Mouse (Mus musculus): ENCODE measurements around the gene Tex9. TPM values are rescaled to one million over a fixed set of nuclear protein-coding genes. Genes with fewer than 3 reads are reported as not detected.
"Not testable (repeated sequence)": the region's sequence is repeated elsewhere in the genome, so short reads cannot be mapped to it uniquely, and the experiment has no call there.

Tex9 gene
- polyA plus RNA-seq, 1 experiment from 2014 or later: 34.6 TPM

DNA sequence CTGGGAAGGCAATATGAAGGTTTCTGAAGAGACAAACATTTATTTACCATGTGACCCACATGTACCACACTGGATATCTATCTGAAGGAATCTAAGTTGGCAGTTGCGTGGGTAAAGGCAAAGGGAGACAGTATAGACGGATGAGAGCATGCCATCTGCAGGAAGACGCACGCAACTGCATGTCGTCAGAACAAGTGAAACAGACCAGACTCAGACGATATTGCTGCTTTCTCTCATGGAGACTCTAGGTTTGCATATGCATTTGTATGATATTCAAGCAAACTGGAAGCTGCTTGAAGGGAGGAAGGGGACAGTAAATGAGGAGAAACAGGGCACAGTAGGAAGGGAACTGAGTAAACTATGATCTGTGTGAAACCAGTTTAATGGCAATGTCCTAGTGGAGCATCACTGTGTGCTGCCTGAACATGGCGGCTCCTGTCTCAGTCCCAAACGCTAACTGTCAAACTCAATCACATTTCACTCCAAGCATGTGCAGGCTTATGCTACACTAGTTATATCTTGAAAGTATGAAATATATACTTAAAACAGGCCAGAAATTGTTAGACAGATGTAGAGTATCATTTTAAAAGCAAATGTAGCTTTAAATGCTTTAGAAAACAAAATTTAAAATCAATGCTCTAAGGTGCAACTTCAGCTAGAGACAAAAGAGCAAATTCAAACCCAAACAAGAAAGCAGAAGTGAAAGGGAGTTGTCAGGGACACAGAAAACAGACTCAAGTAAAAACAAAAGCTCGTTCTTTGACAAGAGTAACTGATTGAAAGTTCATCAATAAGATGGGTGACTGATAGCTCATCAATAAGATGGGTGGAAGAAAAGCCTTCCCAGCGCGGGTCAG lies 24.2 kb downstream of the Tex9 start:
- H3K4me1 ChIP-seq (ENCODE audit: control insufficient read depth, insufficient read depth, low read depth, low read length): no peaks in the 10 kb centered on the region
- no peak overlapping the region for H3K4me3 ChIP-seq (ENCODE audit: low read length)
- H3K27me3 ChIP-seq (replicated peaks; ENCODE audit: control insufficient read depth, insufficient read depth, low read length): no peaks in the 10 kb centered on the region
- 0 out of 2 replicates have a peak, but pooled peaks cover 2% of the 10 kb centered on the region for H3K36me3 ChIP-seq (ENCODE audit: control insufficient read depth, insufficient read depth, low read length)
- H3K27ac ChIP-seq (ENCODE audit: low read depth, low read length): no peak overlapping the region
- H3K9me3 ChIP-seq (ENCODE audit: control insufficient read depth, low read length): no peaks in the 10 kb centered on the region
- H3K4me2 ChIP-seq (ENCODE audit: low read length): no peak overlapping the region
- WGBS: 60% methylated on average over 11 of the region's 11 CpGs
- no peak for ATAC-seq
- H3K9ac ChIP-seq (ENCODE audit: low read depth, low read length): no peak overlapping the region

DNA sequence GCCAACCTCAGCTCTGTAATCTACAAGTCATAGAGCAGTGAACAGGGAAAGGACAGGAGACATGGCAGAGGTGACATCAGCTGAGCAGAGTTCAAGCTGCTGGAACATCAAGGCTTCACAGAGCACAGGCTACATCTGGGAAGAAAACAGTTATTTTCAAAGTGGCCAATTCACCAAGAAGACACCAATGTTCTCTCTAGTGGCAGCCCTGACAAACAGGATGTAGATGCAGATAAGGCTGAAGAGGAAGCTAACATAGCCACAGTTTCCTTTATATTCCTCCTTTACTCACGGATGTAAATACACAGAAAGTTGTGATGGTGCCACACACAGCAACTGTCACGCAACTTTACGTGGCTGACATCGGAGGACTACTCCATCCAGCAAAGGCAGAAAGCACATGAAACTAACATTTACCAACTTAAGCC lies 26.2 kb downstream of the Tex9 start:
- no peak overlapping the region for H3K4me3 ChIP-seq (ENCODE audit: low read length)
- H3K27ac ChIP-seq (ENCODE audit: low read depth, low read length): no peak overlapping the region
- no peaks in the 10 kb centered on the region for H3K9me3 ChIP-seq (ENCODE audit: control insufficient read depth, low read length)
- H3K4me1 ChIP-seq (ENCODE audit: control insufficient read depth, insufficient read depth, low read depth, low read length): no peaks in the 10 kb centered on the region
- WGBS: 91% methylated on average over 4 of the region's 4 CpGs
- H3K9ac ChIP-seq (ENCODE audit: low read depth, low read length): no peak overlapping the region
- H3K4me2 ChIP-seq (ENCODE audit: low read length): no peak overlapping the region
- no peaks in the 10 kb centered on the region for H3K27me3 ChIP-seq (replicated peaks; ENCODE audit: control insufficient read depth, insufficient read depth, low read length)
- no peaks in the 10 kb centered on the region for H3K36me3 ChIP-seq (ENCODE audit: control insufficient read depth, insufficient read depth, low read length)
- no peak for ATAC-seq

DNA sequence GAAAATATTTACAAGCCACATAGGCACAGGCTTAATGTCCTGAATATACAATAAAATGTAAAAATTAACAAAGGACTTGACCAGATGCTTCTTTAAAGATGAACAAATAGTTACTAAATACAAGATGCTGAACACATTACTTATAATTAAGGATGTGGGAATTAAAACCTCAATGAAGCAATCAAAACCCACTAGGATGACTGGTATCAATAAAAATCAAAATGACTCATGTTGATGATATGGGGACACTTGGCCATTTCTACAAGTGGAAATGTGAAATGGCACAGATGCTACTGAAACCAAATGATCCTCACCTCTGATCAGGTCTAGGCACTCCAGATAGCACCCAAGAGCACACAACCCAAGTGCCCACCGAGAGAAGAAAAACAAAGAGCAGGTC lies 27.2 kb downstream of the Tex9 start:
- no peak for ATAC-seq
- Histone ChIP-seq H3K9ac (ENCODE audit: low read depth, low read length) (no peak overlapping the region), H3K36me3 (ENCODE audit: control insufficient read depth, insufficient read depth, low read length) (no peaks in the 10 kb centered on the region), H3K4me3 (ENCODE audit: low read length) (no peak overlapping the region), H3K4me1 (ENCODE audit: control insufficient read depth, insufficient read depth, low read depth, low read length) (no peaks in the 10 kb centered on the region), H3K27ac (ENCODE audit: low read depth, low read length) (no peak overlapping the region), H3K9me3 (ENCODE audit: control insufficient read depth, low read length) (no peaks in the 10 kb centered on the region), H3K4me2 (ENCODE audit: low read length) (no peak overlapping the region), H3K27me3 (replicated peaks; ENCODE audit: control insufficient read depth, insufficient read depth, low read length) (no peaks in the 10 kb centered on the region)
- WGBS: 91% methylated on average over 1 of the region's 1 CpGs

DNA sequence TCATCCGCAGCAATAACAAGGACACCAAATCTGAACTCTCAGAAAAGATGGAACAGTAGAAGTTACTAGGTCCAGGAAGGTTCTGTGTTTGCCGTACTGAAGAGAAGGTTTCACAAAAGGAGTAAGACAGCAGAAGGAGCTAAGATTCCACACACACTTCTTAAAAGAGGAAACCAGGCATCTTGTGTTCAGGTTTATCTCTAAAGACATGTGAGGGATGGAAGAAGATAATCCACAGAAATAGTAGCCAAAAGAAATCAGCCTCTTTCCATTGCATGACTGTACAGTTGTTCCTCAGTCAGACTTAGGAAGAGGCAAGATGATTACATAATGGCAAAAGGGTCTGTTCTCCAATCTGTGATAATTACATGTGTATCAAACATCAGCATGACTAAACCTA lies 29.6 kb downstream of the Tex9 start:
- no peak for ATAC-seq
- 91% methylated on average over 2 of the region's 2 CpGs for WGBS

DNA sequence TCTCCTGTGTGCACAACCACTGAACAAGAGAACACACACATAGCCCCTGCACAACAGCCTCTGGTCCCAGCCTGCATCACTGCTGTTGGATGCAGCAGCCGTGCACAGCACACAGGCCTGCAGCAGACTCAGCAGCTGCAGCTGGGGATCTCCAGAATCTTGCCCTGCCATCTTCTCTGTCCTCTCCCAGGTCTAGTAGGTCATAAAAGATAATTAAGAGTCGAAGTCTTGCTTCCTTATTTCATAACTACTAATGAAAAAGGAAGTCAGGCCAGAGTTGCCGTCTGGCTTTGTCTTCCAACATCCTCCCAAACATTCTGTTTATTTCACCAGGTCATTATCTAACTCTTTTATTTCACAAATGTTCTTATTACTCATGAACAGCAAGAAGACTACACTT lies 31.2 kb downstream of the Tex9 start:
- Histone ChIP-seq H3K9ac (ENCODE audit: low read depth, low read length) (no peak overlapping the region), H3K4me2 (ENCODE audit: low read length) (no peak overlapping the region), H3K4me3 (ENCODE audit: low read length) (no peak overlapping the region), H3K9me3 (ENCODE audit: control insufficient read depth, low read length) (no peaks in the 10 kb centered on the region), H3K27me3 (replicated peaks; ENCODE audit: control insufficient read depth, insufficient read depth, low read length) (no peaks in the 10 kb centered on the region), H3K27ac (ENCODE audit: low read depth, low read length) (no peak overlapping the region), H3K4me1 (ENCODE audit: control insufficient read depth, insufficient read depth, low read depth, low read length) (no peaks in the 10 kb centered on the region), H3K36me3 (ENCODE audit: control insufficient read depth, insufficient read depth, low read length) (no peaks in the 10 kb centered on the region; the same call in 1 of the 2 replicates)
- no peak for ATAC-seq
- 84% methylated on average over 3 of the region's 3 CpGs for WGBS

More for the DNA sequence above, 29.6 kb downstream of the Tex9 start:
- Histone ChIP-seq H3K4me1 (ENCODE audit: control insufficient read depth, insufficient read depth, low read depth, low read length) (no peaks in the 10 kb centered on the region), H3K36me3 (ENCODE audit: control insufficient read depth, insufficient read depth, low read length) (no peaks in the 10 kb centered on the region; the same call in 1 of the 2 replicates), H3K9ac (ENCODE audit: low read depth, low read length) (no peak overlapping the region), H3K27ac (ENCODE audit: low read depth, low read length) (no peak overlapping the region), H3K4me2 (ENCODE audit: low read length) (no peak overlapping the region), H3K27me3 (replicated peaks; ENCODE audit: control insufficient read depth, insufficient read depth, low read length) (no peaks in the 10 kb centered on the region), H3K9me3 (ENCODE audit: control insufficient read depth, low read length) (no peaks in the 10 kb centered on the region), H3K4me3 (ENCODE audit: low read length) (no peak overlapping the region)

DNA sequence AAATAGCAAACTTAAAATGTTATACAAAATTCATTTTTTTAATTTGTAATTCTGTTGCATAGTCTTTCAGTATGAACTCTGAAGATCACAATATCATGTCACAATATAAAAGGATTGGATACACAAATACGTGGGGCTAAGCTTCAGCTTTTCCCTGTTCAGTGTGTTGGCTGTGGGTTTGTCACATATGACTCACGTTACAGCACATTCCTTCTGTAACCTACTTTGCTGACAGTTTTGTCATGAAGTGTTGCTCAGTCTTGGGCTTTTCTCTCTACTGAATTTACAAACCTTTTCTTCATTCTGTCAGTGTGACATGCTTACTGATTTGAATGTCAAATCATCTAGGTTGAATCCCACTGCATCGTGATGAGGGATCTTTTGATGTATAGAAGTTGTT lies 32.3 kb downstream of the Tex9 start:
- no peak overlapping the region for H3K4me2 ChIP-seq (ENCODE audit: low read length)
- 79% methylated on average over 3 of the region's 3 CpGs for WGBS

DNA sequence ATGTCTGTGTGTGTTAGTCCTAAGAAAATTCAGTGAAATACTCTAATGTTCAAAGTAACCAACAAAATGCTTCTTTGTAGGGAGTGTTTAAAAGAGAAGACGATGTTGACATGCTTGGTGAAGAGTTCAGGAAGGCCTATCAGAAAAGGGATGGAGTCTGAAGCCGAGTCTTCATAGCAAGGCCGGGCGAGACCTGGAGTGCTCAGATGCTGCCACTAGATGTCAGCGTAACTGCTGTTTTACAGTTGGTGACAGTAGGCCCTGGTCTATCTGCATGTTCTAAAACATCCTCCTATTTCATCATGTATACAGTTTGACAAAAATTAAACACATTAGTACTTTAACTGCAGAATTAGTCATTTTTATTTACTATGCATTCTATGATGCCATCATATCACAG lies 33.8 kb downstream of the Tex9 start:
- Histone ChIP-seq H3K4me1 (ENCODE audit: control insufficient read depth, insufficient read depth, low read depth, low read length) (no peaks in the 10 kb centered on the region), H3K4me2 (ENCODE audit: low read length) (no peak overlapping the region), H3K9me3 (ENCODE audit: control insufficient read depth, low read length) (no peaks in the 10 kb centered on the region), H3K36me3 (ENCODE audit: control insufficient read depth, insufficient read depth, low read length) (no peaks in the 10 kb centered on the region; the same call in 1 of the 2 replicates), H3K4me3 (ENCODE audit: low read length) (no peak overlapping the region), H3K9ac (ENCODE audit: low read depth, low read length) (no peak overlapping the region), H3K27ac (ENCODE audit: low read depth, low read length) (no peak overlapping the region), H3K27me3 (replicated peaks; ENCODE audit: control insufficient read depth, insufficient read depth, low read length) (no peaks in the 10 kb centered on the region)
- peak; percentile 90 for ATAC-seq
- 15% methylated on average over 5 of the region's 5 CpGs for WGBS

More for the DNA sequence above, 32.3 kb downstream of the Tex9 start:
- no peaks in the 10 kb centered on the region for H3K9me3 ChIP-seq (ENCODE audit: control insufficient read depth, low read length)
- no peak overlapping the region for H3K4me3 ChIP-seq (ENCODE audit: low read length)
- H3K27ac ChIP-seq (ENCODE audit: low read depth, low read length): no peak overlapping the region
- ATAC-seq: no peak
- no peaks in the 10 kb centered on the region for H3K27me3 ChIP-seq (replicated peaks; ENCODE audit: control insufficient read depth, insufficient read depth, low read length)
- no peaks in the 10 kb centered on the region for H3K4me1 ChIP-seq (ENCODE audit: control insufficient read depth, insufficient read depth, low read depth, low read length)
- H3K9ac ChIP-seq (ENCODE audit: low read depth, low read length): no peak overlapping the region
- H3K36me3 ChIP-seq (ENCODE audit: control insufficient read depth, insufficient read depth, low read length): no peaks in the 10 kb centered on the region; the same call in 1 of the 2 replicates

DNA sequence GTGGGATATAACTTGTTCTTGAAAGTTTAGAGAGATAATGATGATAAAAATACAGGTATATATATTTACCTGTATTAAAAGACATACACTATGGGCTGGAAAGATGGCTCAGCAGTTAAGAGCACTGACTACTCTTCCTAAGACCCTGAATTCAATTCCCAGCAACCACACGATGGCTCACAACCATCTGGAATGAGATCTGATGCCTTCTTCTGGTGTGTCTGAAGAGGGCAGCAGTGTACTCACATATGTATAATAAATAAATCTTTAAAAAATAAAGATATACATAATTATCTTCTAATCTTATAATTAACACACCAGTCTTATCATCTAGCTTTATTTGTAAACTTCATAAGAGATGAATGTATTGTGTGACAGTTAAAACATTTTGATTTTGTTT lies 35.6 kb downstream of the Tex9 start:
- Histone ChIP-seq H3K27me3 (replicated peaks; ENCODE audit: control insufficient read depth, insufficient read depth, low read length) (no peaks in the 10 kb centered on the region), H3K36me3 (ENCODE audit: control insufficient read depth, insufficient read depth, low read length) (no peaks in the 10 kb centered on the region; the same call in 1 of the 2 replicates), H3K27ac (ENCODE audit: low read depth, low read length) (no peak overlapping the region), H3K4me2 (ENCODE audit: low read length) (no peak overlapping the region), H3K4me3 (ENCODE audit: low read length) (no peak overlapping the region), H3K9me3 (ENCODE audit: control insufficient read depth, low read length) (no peaks in the 10 kb centered on the region), H3K4me1 (ENCODE audit: control insufficient read depth, insufficient read depth, low read depth, low read length) (no peaks in the 10 kb centered on the region), H3K9ac (ENCODE audit: low read depth, low read length) (no peak overlapping the region)
- WGBS: 23% methylated on average over 1 of the region's 1 CpGs
- no peak for ATAC-seq

DNA sequence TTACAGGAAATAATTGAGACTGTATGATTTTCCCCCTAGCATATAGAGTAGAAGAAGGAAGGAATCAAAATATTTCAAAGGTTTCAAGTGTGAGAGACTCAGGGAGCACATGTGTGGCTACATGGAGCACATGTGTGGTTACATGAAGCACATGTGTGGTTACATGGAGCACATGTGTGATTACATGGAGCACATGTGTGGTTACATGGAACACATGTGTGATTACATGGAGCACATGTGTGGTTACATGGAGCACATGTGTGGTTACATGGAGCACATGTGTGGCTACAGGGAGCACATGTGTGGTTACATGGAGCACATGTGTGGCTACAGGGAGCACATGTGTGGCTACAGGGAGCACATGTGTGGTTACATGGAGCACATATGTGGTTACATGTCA lies 37.7 kb downstream of the Tex9 start:
- H3K4me3 ChIP-seq (ENCODE audit: low read length); H3K27me3 ChIP-seq (replicated peaks; ENCODE audit: control insufficient read depth, insufficient read depth, low read length); H3K4me1 ChIP-seq (ENCODE audit: control insufficient read depth, insufficient read depth, low read depth, low read length); H3K9ac ChIP-seq (ENCODE audit: low read depth, low read length); H3K9me3 ChIP-seq (ENCODE audit: control insufficient read depth, low read length); H3K36me3 ChIP-seq (ENCODE audit: control insufficient read depth, insufficient read depth, low read length); H3K27ac ChIP-seq (ENCODE audit: low read depth, low read length); ATAC-seq; H3K4me2 ChIP-seq (ENCODE audit: low read length): not testable (repeated sequence)

Data from hindbrain, embryonic 16.5 days (tissue).